Mouse (Mus musculus) kidney, adult 2 months (tissue): Measurements from ENCODE around the gene Gabre.

ENCODE experiments used
- CTCF ChIP-seq: fragments of 200-500 bp; conservative IDR thresholded peaks from 2 replicates; pipeline ENCODE4 v1.5.1; 2011; ENCODE audit warnings: low read depth, mild to moderate bottlenecking, control low read depth, low read length, moderate library complexity, mixed read lengths; ENCODE audit not compliant: insufficient read depth, insufficient read length
- POLR2A ChIP-seq: fragments of 200-500 bp; IDR thresholded peaks from one replicate; pipeline ENCODE4 v1.6.1; 2011; ENCODE audit warnings: low read depth, low read length, control low read depth

- TF ChIP-seq POLR2A (no peak), CTCF (no peak)
Observed at GRCm38 (mm10) chrX:72270637-72271036, 4.0 kb downstream of the Gabre start.
